Mouse (Mus musculus): ENCODE data around the gene Psmb10. TPM values are rescaled to one million over a fixed set of nuclear protein-coding genes. Genes with fewer than 3 reads are reported as not detected.
"Not testable (repeated sequence)": the region's sequence is repeated elsewhere in the genome, so short reads cannot be mapped to it uniquely, and the experiment has no call there.

Gene Psmb10
- polyA plus RNA-seq (2015; fragmentation: Nextera tagmentation; extraction: Ambion mirVana) = 31.0 and 33.8 TPM in 2 replicates

DNA sequence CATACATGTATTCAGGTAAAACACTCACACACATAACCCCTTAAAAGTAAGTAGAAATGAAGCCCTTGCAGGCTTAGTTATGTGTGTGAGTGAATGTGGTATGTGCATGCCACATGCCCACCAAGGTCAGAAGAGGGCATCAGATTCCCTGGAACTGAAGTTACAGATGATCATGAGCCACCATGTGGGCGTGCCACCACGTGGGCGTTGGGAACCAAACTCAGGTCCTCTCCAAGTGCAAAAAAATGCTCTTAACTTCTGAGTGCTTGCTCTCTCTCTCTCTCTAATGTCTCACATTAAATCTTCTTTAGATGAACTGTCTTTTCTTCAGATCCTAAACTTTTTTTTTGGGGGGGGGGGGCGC, at the start of gene Psmb10:
TSS of gene Psmb10 (minus strand) at position 139 of the 364 bp plus-strand sequence.
- no peak for ATAC-seq (ENCODE audit: insufficient number of reproducible peaks, low FRiP score, low TSS enrichment, low read depth)
- Histone ChIP-seq H3K27me3 (no peaks in the 10 kb centered on the region), H3K4me2 (replicated peaks) (peak within 1 kb of the TSS; percentile 94), H3K36me3 (peaks cover 41% of the 10 kb centered on the region), H3K9ac (peak within 1 kb of the TSS; percentile 71), H3K9me3 (replicated peaks) (no peaks in the 10 kb centered on the region), H3K4me1 (peaks cover 17% of the 10 kb centered on the region), H3K4me3 (replicated peaks) (peak within 1 kb of the TSS; percentile 87), H3K27ac (replicated peaks) (peak within 1 kb of the TSS; percentile 83)
- 24% methylated on average over 4 of the region's 4 CpGs for WGBS

DNA sequence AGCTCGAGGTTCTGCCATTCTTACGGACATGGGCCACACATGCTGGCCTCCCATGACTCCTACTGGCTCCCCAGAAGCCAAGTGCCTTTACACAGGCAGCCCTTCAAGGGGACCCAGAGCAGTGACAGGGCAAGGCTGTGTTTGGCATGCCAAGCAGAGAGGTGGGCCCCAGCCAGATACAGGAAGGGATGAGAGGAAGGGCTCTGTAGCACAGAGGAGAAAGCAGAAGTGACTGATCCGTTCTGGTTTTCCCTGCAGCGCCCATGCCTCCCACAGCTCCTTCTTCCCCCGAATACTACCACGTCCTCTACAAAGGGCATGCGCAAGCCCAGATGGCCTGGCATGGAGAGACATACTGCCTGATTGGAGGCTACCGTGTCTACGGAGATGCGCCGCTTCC, 45.2 kb upstream of the Psmb10 start:
- WGBS = 81% methylated on average over 11 of the region's 11 CpGs
- not testable (repeated sequence) for H3K4me2 ChIP-seq (replicated peaks); H3K9me3 ChIP-seq (replicated peaks); ATAC-seq (ENCODE audit: insufficient number of reproducible peaks, low FRiP score, low TSS enrichment, low read depth); H3K4me1 ChIP-seq; H3K4me3 ChIP-seq (replicated peaks); H3K27me3 ChIP-seq; H3K36me3 ChIP-seq; H3K9ac ChIP-seq; H3K27ac ChIP-seq (replicated peaks)

DNA sequence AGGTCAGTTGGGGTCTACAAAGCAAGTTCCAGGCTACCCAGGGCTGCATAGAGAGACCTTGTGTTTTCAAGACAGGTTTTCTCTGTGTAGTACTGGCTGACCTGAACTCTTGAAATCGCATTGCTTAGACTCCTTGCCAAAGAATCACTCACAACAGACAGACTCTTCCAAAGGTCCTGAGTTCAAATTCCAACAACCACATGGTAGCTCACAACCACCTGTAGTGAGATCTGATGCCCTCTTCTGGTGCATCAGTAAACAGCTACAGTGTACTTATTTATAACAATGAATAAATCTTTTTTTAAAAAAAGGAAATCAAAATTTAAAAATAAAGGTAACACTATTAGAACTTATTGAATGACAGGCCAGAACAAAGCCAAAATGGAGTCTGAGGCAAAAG, 42.9 kb upstream of the Psmb10 start:
- 100% methylated on average over 1 of the region's 1 CpGs for WGBS
- no peak for ATAC-seq (ENCODE audit: insufficient number of reproducible peaks, low FRiP score, low TSS enrichment, low read depth)

DNA sequence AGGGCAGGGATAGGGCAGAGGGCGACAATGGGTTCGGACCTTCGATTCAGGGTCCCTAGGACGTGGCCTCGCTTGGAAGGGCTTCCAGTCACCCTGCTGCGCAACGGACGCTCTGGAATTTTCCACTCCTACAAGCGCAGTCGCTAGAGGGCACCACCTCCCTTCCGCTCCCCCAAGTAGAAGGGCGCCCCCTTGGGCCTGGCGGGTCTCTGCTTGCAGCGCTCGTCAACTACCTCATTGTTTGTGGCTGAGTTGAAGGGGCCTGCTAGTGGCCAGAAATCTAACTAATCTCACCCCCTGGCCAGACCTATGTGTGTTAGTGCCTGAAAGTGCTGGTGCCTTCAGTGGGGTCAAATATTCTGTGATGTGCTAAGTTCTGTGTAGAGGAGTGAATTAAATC, 41.1 kb upstream of the Psmb10 start, which contains the start of gene Dpep3:
TSS of gene Dpep3 (minus strand) at position 105 of the 400 bp plus-strand sequence.
- ATAC-seq (ENCODE audit: insufficient number of reproducible peaks, low FRiP score, low TSS enrichment, low read depth) = no peak
- 87% methylated on average over 15 of the region's 15 CpGs for WGBS
- H3K9ac ChIP-seq = no peak within 1 kb of the TSS

More for the DNA sequence above, 42.9 kb upstream of the Psmb10 start:
- Histone ChIP-seq H3K36me3 (no peaks in the 10 kb centered on the region), H3K27ac (replicated peaks) (no peak overlapping the region), H3K4me2 (replicated peaks) (no peak overlapping the region), H3K9ac (no peak overlapping the region), H3K4me1 (no peaks in the 10 kb centered on the region), H3K9me3 (replicated peaks) (no peaks in the 10 kb centered on the region), H3K4me3 (replicated peaks) (no peak overlapping the region), H3K27me3 (no peaks in the 10 kb centered on the region)

DNA sequence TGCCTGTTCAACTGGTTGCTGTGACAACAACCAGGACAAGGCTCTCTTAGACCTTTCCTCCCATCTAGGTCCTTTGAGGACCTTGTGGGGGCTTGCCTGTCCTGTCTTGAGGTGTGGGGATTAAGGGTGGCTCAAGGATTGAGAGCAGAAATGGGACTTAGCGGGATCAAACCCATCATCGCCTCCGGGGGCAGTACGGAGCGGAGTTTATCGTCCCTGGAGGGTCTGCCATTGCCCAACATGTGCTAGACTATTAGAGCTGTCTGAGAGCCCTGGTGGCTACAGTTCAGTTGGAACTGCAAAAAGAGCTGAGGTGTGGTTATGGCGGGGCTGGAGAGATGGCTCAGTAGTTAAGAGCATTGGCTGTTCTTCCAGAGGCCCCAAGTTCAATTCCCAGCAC, 37.1 kb upstream of the Psmb10 start:
- Histone ChIP-seq H3K9me3 (replicated peaks) (no peaks in the 10 kb centered on the region), H3K9ac (no peak overlapping the region), H3K27me3 (no peaks in the 10 kb centered on the region), H3K4me3 (replicated peaks) (no peak overlapping the region), H3K27ac (replicated peaks) (no peak overlapping the region), H3K4me1 (no peaks in the 10 kb centered on the region), H3K4me2 (replicated peaks) (no peak overlapping the region), H3K36me3 (no peaks in the 10 kb centered on the region)
- ATAC-seq (ENCODE audit: insufficient number of reproducible peaks, low FRiP score, low TSS enrichment, low read depth) = no peak
- 46% methylated on average over 7 of the region's 7 CpGs for WGBS

More for the DNA sequence above, 41.1 kb upstream of the Psmb10 start, which contains the start of gene Dpep3:
- no peak within 1 kb of the TSS for H3K27ac ChIP-seq (replicated peaks)
- H3K4me1 ChIP-seq = no peaks in the 10 kb centered on the region
- H3K9me3 ChIP-seq (replicated peaks) = no peaks in the 10 kb centered on the region
- no peak within 1 kb of the TSS for H3K4me3 ChIP-seq (replicated peaks)
- H3K36me3 ChIP-seq = no peaks in the 10 kb centered on the region
- H3K27me3 ChIP-seq = no peaks in the 10 kb centered on the region
- H3K4me2 ChIP-seq (replicated peaks) = no peak within 1 kb of the TSS

DNA sequence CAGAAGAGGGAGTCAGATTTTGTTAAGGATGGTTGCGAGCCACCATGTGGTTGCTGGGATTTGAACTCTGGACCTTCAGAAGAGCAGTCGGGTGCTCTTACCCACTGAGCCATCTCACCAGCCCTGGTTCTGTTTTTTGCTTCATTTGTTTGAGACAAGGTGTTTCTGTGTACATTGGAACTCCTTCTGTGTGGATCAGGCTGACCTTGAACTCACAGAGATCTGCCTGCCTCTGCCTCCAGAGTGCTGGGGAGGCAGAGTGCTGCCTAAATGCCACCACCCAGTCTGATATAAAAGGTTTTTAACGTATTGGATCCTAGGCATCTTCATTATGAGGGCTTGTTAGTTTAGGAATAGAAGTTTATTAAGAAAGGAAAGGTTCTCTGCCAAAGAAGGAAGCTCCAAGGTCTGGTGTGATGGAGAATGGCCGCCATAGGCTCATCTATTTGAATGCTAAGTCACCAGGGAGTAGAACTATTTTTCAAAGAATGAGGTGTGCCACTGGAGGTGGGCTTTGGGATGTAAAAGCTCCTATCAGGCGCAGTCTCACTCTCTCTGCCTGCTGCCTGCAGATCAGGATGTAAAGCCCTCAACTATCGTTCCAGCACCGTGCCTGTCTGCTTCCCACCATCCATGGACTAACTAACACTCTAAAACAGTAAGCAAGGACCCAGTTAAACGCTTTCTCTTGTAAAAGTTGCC, 32.9 kb upstream of the Psmb10 start:
- no peaks in the 10 kb centered on the region for H3K27me3 ChIP-seq

DNA sequence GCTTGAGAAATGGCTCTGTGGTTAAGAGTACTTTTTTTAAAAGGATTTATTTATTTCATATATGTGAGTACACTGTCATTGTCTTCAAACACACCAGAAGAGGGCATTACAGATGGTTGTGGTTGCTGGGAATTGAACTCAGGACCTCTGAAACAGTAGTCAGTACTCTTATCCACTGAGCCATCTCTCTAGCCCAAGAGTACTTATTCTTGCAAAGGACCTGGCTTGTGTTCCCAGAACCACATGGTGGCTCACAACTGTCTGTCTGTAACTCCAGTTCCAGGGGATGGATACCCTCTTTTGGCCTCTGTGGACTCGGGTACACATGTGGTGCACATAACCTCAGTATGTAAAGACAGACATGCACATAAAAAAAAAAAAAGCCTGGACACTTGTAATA, 31.1 kb upstream of the Psmb10 start:
- H3K9me3 ChIP-seq (replicated peaks) = no peaks in the 10 kb centered on the region
- no peak overlapping the region for H3K9ac ChIP-seq
- H3K4me2 ChIP-seq (replicated peaks) = no peak overlapping the region
- H3K27me3 ChIP-seq = no peaks in the 10 kb centered on the region
- H3K27ac ChIP-seq (replicated peaks) = no peak overlapping the region
- H3K36me3 ChIP-seq = no peaks in the 10 kb centered on the region
- peaks cover 19% of the 10 kb centered on the region for H3K4me1 ChIP-seq
- no peak for ATAC-seq (ENCODE audit: insufficient number of reproducible peaks, low FRiP score, low TSS enrichment, low read depth)
- WGBS = 78% methylated on average over 1 of the region's 1 CpGs
- no peak overlapping the region for H3K4me3 ChIP-seq (replicated peaks)

More for the DNA sequence above, 32.9 kb upstream of the Psmb10 start:
- H3K4me1 ChIP-seq = peaks cover 10% of the 10 kb centered on the region
- WGBS = 74% methylated on average over 8 of the region's 8 CpGs
- no peaks in the 10 kb centered on the region for H3K36me3 ChIP-seq
- H3K27ac ChIP-seq (replicated peaks) = no peak overlapping the region
- no peaks in the 10 kb centered on the region for H3K9me3 ChIP-seq (replicated peaks)
- no peak overlapping the region for H3K4me3 ChIP-seq (replicated peaks)
- no peak for ATAC-seq (ENCODE audit: insufficient number of reproducible peaks, low FRiP score, low TSS enrichment, low read depth)
- no peak overlapping the region for H3K4me2 ChIP-seq (replicated peaks)
- H3K9ac ChIP-seq = no peak overlapping the region

DNA sequence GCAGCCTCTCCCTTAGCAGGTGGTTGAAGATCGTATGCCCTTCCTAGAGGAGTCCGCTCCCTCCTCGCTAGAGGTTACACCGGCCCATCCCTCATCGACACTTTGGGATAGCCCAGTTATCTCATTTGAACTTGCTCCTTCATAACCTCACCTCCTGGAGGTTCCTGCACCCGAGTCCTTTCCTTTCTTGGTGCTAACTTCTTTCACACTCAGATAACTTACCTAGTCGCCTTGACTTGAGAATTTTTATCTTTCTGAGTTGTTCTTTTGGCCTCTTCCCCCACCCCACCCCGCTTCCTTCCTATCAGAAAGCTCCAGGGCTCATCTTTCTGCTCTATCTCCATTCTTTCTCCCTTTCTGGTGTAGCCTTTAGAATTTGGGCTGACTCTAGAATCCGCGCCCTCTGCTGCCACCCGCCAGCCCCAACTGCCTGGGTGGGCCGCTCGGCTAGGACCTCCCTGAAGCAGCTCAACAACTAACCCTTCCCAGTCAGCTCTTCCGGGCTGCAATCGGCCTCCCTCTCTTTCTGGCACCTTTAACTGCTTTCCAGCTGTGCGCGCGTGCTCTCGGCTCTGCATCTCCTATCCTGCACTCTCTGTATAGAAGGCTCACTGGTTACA, 28.6 kb upstream of the Psmb10 start:
- Histone ChIP-seq H3K4me2 (replicated peaks) (peak overlapping the region; percentile 58), H3K4me3 (replicated peaks) (peak overlapping the region; percentile 66), H3K27ac (replicated peaks) (peak overlapping the region; percentile 58), H3K4me1 (peaks cover 33% of the 10 kb centered on the region), H3K27me3 (no peaks in the 10 kb centered on the region), H3K36me3 (no peaks in the 10 kb centered on the region), H3K9me3 (replicated peaks) (no peaks in the 10 kb centered on the region), H3K9ac (no peak overlapping the region)
- ATAC-seq (ENCODE audit: insufficient number of reproducible peaks, low FRiP score, low TSS enrichment, low read depth) = no peak; the same call in 1 of the 2 replicates
- WGBS = 8% methylated on average over 19 of the region's 19 CpGs

DNA sequence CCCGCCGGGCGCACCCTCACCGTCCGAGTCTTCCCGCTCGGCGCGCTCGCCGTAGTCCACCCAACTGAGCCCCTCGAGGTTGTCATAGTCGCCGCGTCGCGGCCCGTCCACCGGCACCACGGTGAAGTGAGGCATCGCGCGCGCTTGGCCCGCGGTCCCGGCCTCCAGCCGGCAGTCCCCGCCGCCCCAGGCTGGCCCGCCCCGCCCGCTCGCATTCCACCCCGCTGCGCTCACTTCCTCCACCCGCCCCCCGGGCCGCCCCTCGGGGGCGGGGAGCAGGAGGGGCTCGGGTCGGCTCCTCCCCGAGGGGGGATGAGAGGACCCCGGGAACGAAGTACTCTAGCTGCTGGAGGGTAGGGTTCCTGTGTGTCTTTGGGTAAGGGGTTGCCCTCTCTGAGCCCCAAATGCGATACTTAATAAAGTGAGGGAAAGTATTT, 27.7 kb upstream of the Psmb10 start, which contains the start of gene Slc12a4:
TSS of gene Slc12a4 (minus strand) at position 193 of the 437 bp plus-strand sequence.
- WGBS = under 1% methylated on average over 42 of the region's 47 CpGs
- ATAC-seq (ENCODE audit: insufficient number of reproducible peaks, low FRiP score, low TSS enrichment, low read depth) = peak; percentile 96
- peak within 1 kb of the TSS; percentile 93 for H3K27ac ChIP-seq (replicated peaks)
- H3K9me3 ChIP-seq (replicated peaks) = no peaks in the 10 kb centered on the region
- peak within 1 kb of the TSS; percentile 58 for H3K4me2 ChIP-seq (replicated peaks)
- peak within 1 kb of the TSS; percentile 75 for H3K9ac ChIP-seq
- H3K36me3 ChIP-seq = no peaks in the 10 kb centered on the region
- H3K27me3 ChIP-seq = no peaks in the 10 kb centered on the region
- peaks cover 37% of the 10 kb centered on the region for H3K4me1 ChIP-seq
- peak within 1 kb of the TSS; percentile 66 for H3K4me3 ChIP-seq (replicated peaks)

DNA sequence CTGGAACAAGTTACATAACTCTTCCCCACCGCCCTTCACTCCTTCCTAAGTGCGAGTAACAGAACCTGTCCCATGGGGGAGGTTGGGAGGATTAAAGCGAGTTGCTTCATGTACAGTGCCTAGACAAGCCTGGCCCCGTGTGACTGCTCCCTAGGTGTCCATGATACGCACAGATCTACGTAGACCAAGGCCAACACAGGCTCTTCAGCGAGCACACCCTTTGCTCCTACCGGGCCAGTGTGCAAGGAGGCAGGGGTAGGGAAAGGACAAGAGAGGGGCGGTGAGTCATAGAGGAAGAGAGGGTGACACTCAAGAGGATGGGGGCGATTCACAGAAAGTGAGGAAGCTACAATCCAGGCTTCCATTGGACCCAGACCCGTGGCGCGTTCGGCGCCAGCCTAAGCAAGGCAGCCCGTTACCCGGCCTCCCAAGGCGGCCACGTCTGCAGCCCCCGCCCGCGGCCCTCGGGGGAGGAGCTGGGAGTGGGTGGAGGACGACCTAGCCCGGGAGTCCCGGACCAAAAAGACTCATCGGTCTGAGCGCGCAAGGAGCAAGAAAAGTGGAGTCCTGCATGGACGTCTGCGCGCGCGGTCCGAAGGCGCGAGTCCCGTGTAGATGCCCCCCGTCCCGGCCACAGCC, 27.1 kb upstream of the Psmb10 start:
- Histone ChIP-seq H3K4me2 (replicated peaks) (peak overlapping the region; percentile 58), H3K4me3 (replicated peaks) (peak overlapping the region; percentile 66), H3K9me3 (replicated peaks) (no peaks in the 10 kb centered on the region), H3K27ac (replicated peaks) (peak overlapping the region; percentile 93), H3K27me3 (no peaks in the 10 kb centered on the region), H3K36me3 (0 out of 2 replicates have a peak, but pooled peaks cover 1% of the 10 kb centered on the region), H3K4me1 (peaks cover 37% of the 10 kb centered on the region), H3K9ac (peak overlapping the region; percentile 75)
- whole genome bisulfite sequencing = under 1% methylated on average over 37 of the region's 40 CpGs
- ATAC-seq (ENCODE audit: insufficient number of reproducible peaks, low FRiP score, low TSS enrichment, low read depth) = peak; percentile 71
